Mouse (Mus musculus) C2C12 (cell line): ENCODE measurements around the gene Tmprss9.

Source experiments
- CTCF ChIP-seq: IDR thresholded peaks from one replicate; pipeline ENCODE4 v1.5.1; 2011; ENCODE audit not compliant: control insufficient read depth, insufficient read depth, insufficient read length
- MAX ChIP-seq: IDR thresholded peaks from one replicate; pipeline ENCODE4 v1.6.1; 2011; ENCODE audit warnings: mild to moderate bottlenecking, control low read depth
- MYOD1 ChIP-seq: IDR thresholded peaks from one replicate; pipeline ENCODE4 v1.6.1; 2011; ENCODE audit warnings: low read depth; ENCODE audit not compliant: control insufficient read depth, insufficient read length
- USF1 ChIP-seq: IDR thresholded peaks from one replicate; pipeline ENCODE4 v1.6.1; 2011; ENCODE audit warnings: low read depth, mild to moderate bottlenecking, control low read depth, moderate library complexity

- no peak for TF ChIP-seq USF1
- TF ChIP-seq CTCF, result no peak
- TF ChIP-seq MYOD1, result no peak
- TF ChIP-seq MAX, result no peak
These were observed 25.2 kb downstream of the Tmprss9 start for GRCm38 (mm10) chr10:80896581-80897485.
